Mouse (Mus musculus) left cerebral cortex, postnatal 25 days (tissue): ENCODE data around the gene Jpt1. TPM values are rescaled to one million over a fixed set of nuclear protein-coding genes. Genes with fewer than 3 reads are reported as not detected.
"Not testable (repeated sequence)": the region's sequence is repeated elsewhere in the genome, so short reads cannot be mapped to it uniquely, and the experiment has no call there.

Source experiments
- DNase-seq, 2 experiments: peaks; one replicate each; pipeline ENCODE4 v3.0.0; 2022; ENCODE audit warnings: low spot score in 2 of 2, mixed read lengths in 1 of 2
- intact Hi-C: fragments of 180-260 bp; cut with DNase I; formaldehyde crosslinking; loops from one replicate; pipeline ENCODE4 v1.15.1; 2025
- total RNA-seq, 2 experiments: library from RNA; stranded (reverse); gene quantifications; 2 replicates each; pipeline ENCODE4 v1.2.3; 2021

Gene Jpt1
- total RNA-seq, 2 experiments from 2014 or later, result 165 to 168 TPM

DNA sequence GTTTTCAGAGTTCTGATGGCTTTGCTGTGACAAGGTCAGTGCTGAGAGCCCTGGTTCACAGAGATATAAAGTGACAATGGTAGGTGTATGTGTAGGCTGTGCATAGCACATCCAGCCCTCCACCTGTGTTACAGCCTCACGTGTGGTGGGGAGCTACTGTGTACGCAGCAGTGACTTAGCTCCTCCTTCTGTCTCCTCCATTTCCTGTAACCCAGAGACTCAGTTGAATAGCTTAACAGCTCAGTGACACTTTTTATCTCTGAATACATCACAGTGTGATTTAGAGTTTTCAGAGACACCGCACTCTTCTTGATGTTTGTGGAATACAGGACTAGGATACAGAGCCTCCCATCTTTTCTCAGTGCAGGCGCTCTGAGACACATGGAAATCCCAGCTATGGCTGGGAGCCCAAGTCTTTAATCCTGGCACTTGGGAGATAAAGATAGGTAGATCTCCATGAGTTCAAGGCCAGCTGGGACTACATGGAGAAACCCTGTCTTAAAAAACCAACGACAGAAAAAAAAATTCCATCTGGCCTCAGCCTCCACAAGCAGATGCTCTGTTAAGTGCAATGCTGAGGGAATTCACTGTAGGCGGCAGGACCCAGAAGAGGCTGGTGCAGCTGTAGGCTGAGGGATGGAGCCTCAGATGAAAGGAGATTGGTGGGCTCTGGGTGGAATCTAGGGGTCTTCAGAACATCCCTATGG, 32.5 kb downstream of the Jpt1 start:
- peak; percentile 67 to 95 for DNase-seq
- intact Hi-C loops, result no loop called here

DNA sequence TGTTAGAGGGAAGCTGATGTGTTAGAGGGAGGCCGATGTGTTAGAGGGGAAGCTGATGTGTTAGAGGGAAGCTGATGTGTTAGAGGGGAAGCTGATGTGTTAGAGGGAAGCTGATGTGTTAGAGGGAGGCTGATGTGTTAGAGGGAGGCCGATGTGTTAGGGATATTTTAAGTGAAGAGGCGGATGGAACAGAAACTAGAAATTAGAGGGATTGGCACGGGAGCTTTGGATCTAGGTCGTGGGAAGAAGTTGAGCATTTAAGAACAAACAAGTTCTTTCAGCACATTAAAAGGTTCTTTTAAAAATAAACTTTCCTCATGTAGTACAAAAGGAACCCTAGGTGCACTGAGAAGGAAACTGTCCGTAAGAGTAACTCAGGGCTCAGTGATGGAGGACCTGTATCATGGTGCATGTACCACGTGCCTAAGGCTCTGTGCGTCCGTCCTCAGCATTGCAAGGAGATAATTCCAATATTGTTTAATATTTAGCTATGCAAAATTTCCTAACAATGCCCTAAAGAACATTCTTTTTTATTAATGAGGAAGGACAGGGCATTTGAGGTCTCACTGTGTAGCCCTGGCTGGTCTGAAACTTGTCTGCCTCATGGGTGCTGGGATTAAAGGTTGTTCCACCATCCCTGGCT, 35.8 kb downstream of the Jpt1 start:
- peak in 1 of 2 experiments; percentile 59 for DNase-seq
- intact Hi-C loops, result no loop called here

DNA sequence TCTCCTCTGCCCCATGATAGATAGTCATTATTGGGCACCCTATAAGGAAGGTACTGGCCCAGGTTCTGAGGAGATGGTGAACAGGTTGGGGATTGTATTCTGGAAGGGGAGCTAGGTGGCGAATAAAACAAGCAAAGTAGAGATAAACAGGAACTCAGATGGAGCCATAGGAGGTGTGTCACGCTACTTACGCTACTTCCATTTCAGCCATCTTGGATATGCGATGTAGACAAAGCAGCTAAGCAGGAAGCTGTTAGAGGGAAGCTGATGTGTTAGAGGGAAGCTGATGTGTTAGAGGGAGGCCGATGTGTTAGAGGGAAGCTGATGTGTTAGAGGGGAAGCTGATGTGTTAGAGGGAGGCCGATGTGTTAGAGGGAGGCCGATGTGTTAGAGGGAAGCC, 36.8 kb downstream of the Jpt1 start:
- DNase-seq, intact Hi-C loops: not testable (repeated sequence)

DNA sequence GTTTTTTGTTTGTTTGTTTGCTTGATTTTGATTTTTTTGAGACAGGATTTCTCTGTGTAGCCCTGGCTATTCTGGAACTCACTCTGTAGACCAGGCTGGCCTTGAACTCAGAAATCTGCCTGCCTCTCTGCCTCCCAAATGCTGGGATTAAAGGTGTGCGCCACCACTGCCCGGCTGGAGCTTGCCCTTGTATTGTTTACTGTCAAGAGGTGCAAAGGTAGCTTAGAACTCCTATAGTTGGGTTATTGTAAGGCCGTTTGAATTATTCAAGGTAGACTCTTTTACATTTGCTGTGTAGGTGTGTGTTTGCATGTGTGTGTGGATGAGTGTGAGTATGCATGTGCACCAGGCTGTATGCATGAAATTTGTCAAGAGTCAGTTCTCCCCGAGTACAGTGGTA, 37.6 kb downstream of the Jpt1 start:
- intact Hi-C loops, DNase-seq: not testable (repeated sequence)

DNA sequence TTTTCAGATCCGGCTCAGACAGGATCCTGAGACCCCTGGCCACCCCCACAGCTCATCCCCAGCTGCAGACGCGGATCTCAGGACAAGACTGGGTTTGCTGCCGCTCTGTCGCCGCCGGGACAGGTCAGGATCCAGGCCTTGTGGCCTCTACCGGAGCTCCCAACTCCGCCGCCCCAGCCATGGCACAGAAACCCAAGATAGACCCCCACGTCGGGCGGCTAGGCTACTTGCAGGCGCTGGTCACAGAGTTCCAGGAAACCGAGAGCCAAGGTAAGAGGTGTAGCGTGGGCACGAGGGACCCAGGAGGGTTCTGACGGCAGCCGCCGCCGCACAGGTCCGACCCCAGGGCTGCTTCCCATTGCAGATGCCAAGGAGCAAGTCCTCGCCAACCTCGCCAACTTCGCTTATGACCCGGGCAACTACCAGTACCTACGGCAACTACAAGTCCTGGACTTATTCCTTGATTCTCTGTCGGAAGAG, 38.4 kb downstream of the Jpt1 start:
- intact Hi-C loops, result loop anchor here (1.0 kb wide), 1 partner anchor 117 kb away; no protein-coding TSS in a partner anchor
- no peak for DNase-seq

DNA sequence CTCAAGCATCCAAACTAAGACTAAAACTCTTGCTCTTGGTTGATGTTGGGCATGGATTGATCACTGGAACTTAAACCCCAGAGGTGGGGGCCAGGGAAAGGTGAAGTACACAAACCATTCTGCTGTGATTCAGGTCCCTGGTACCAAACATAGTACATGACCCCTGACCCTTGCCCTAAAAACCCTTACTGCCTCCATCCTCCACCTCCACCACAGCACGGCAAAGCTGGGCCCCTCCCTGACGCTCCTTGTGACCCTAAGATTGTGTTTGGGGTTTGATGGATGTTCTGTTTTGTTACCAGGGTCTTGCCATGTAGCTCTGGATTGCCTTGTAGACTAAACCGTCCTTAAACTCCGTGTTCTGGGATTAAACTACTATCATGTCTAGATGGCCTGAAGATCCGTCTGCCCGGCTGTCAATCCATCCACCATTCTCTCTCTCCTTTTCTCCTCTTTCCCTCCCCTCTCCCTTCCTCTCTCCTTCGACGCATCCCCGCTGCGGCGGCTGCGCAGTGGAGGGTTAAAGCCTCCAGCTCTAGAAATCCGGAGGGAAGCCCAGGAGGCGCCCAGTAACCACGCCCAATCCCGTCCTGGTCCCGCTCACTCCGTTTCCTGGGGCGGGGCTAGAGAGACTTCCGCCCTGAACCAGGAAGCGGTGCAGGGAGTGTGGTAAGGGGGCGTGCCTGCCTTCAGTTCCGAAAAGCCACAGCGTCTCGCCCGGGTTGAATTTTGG, 39.0 kb downstream of the Jpt1 start, which contains the start of gene Armc7:
Gene Armc7 (plus strand): TSS at position 643 of the 733 bp plus-strand sequence.
- DNase-seq, result peak; percentile 92 to 97
- intact Hi-C loops, result loop anchor here (1.0 kb wide), 1 partner anchor 117 kb away; no protein-coding TSS in a partner anchor

DNA sequence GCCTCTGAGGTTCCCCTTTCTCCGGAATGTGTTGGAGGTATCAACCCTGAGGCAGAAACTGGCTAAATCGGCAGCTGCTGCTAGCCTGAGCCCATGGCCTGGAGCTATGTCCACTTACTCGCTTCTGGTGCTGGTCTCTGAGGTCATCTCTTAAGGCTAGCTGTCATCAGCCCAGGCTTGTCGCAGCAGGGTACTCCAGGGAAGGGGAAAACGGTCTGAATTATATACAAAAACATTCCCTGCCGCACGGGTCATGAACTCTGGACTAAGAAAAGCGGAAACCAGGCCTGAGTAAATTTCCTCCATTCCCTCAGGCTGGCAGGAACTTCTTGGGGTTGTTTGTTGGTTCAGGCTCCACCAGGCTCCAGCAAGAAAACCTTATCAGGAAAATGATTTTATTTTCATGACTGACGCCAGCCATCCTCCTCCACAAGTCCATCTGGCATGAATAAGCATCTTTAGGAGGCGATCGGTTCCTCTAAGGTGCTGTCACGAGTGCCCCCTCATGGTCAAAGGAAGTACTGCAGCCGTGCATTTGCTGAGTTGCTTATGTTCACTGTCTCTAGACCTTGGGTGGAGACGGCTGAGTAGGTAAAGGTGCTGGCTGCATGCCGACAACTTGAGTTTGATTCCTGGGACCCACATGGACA, 40.4 kb downstream of the Jpt1 start:
- DNase-seq, result peak; percentile 98 to 99
- intact Hi-C loops, result loop anchor here (1.0 kb wide), 1 partner anchor 45 kb away; no protein-coding TSS in a partner anchor

DNA sequence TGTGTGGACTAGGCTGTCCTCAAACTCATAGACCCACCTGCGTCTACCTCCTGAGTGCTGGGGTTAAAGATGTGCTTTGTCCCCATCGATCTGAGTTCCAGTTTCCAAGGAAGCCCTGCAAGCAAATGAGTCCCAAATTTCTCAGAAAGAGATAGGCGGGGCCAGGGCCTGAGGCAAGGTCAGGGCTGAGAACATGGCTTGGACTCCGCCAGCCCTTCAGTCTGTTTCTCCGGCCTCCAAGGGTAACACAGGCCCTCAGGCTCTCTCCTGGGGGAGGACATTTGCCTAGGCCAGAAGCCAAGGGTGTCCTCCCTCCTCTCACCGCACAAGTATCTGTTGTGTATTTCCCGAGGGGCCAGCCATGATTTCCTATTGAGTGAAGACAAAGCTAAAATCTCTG, 42.0 kb downstream of the Jpt1 start:
- no peak for DNase-seq

DNA sequence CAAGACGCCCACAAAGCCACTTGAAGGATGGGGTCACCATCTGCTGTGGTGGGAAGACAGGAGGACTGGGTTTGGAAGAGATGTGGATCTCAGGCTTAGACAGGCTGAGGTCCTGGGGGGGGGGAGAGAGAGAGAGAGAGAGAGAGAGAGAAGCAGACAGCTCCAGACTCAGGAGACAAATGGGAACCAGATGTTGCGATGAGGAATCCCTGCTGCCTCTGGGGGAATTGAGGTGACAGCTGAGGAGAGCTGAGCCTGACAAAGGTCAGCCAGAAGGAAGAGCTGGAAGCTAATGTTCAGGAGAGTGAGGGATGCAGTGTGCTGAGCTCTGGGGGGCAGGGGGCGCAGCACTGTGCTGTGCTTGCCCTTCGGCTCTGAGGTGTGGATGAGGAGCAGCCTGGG, 47.0 kb downstream of the Jpt1 start:
- no peak for DNase-seq
- intact Hi-C loops, result no loop called here

More for the DNA sequence above, 42.0 kb downstream of the Jpt1 start:
- intact Hi-C loops, result no loop called here

DNA sequence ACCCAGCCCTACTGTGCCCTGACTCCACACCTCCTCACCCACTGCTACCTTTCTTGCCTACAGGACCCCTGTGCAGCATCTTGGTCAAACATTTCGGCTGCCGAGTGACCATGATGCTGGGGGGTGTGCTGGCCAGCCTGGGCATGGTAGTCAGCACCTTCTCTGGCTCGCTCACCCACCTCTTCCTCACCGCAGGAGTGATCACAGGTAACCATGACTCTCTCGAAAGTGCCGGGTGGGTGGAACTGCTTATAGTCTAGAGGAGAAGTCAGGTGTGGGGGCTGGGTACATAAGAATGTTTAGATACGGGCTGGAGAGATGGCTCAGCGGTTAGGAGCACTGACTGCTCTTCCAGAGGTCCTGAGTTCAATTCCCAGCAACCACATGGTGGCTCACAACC, 49.3 kb downstream of the Jpt1 start:
- intact Hi-C loops, result no loop called here
- DNase-seq, result no peak

DNA sequence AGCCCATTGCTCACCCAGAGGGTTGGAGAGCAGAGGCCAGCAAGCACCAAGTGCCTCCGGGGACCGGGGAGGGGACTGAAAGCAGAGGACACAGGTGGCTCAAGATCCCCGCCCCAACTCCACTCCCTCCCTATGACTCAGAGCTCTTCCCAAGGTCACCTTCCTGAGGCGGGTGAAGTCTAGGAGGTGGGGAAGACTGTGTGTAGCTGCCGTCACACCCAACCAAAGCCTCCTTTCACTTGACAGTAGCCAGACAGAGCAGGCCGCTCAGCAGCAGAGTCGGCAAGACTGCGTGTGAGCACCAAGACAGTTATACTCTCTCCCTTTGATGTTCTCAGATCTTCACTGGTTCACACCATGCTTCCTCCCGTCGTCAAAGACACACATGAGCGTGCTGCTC, 50.8 kb downstream of the Jpt1 start:
- DNase-seq, result no peak
- intact Hi-C loops, result no loop called here

DNA sequence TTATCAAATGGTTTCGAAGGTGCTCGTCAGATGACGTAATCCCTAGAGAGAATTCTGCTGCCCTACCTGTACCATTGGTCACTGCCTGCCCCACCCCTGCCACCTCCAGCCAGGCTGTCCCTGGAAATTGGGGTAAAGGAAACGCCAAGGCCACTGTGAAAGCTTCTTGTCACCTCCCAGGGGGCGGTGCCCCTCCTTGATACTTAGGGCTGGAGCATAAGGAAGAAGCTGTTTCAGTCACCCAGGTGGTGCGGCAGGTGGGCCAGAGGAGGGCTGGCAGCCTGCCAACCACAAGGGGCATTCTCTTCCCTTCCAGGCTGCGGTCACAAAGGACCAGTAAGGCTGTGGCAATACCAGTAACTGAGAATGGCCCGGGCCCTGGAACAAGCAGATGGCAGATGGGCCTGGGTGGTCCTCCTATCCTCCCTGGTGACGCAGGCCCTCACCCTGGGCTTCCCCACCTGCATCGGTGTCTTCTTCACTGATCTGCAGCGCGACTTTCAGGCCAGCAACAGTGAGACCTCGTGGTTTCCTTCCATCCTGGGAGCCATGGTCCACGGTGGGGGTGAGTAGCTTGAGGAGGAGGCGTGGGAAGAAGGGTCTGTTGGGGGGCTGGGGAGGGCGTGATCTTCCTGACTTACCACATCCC, 51.8 kb downstream of the Jpt1 start, which contains the start of gene Slc16a5:
Gene Slc16a5 (plus strand): TSS at position 232 of the 649 bp plus-strand sequence.
- intact Hi-C loops, result no loop called here
- no peak for DNase-seq

DNA sequence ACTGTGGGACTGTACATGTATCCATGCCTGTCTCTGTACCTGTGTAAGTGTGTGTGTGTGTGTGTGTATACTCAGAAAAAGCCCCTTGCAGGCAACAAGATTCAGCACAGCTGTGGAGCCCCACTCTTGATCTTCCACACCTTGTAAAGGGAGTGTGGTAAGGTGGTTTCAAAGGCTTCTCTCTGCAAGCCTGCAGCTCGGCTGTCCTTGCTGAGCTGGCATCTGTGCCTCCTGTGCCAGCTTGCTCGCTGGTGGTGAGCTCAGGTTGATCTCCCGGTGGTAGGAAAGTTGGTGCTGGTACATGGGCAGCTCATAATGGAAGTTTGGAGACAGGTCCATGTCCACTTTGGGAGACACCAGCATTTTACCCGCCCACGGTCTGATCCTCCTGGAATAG, 52.3 kb downstream of the Jpt1 start:
- intact Hi-C loops, result no loop called here
- DNase-seq, result no peak

DNA sequence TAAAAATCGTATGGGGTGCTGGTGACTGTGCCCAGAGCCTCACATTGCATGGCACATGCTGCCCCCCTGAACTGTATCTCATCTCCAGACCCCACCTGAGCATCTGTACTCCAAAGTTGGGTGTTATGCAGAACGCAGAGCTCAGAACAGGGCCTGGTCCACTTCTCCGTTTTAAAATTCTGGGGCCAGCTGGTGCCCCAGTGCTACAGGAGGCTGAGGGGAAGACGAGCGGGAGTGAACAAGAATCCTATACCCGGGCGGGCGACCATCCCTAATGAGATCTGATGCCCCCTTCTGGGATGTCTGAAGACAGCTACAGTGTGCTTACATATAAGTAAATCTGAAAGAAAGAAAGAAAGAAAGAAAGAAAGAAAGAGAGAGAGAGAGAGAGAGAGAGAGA, 53.2 kb downstream of the Jpt1 start:
- DNase-seq, result no peak
- intact Hi-C loops, result no loop called here

DNA sequence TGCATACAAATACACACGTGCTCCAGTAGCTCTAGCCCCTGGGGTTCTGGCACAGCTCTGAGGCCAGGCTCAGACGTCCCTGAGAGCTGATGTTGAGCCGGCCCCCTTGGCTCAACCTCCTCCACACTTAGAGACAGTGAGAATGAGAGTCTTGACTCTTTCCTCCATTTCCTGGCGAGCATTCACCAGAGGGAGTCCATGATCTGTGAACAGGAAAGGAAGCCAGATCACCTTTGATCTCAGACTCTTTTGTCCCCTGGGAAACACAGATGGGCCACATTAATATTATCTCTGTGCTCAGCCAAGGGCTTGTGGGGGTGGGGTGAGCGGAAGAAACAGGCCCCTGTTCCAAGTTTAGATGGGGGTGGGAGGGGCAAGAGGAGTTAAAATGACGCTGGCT, 56.8 kb downstream of the Jpt1 start:
- DNase-seq, result no peak
- intact Hi-C loops, result no loop called here

DNA sequence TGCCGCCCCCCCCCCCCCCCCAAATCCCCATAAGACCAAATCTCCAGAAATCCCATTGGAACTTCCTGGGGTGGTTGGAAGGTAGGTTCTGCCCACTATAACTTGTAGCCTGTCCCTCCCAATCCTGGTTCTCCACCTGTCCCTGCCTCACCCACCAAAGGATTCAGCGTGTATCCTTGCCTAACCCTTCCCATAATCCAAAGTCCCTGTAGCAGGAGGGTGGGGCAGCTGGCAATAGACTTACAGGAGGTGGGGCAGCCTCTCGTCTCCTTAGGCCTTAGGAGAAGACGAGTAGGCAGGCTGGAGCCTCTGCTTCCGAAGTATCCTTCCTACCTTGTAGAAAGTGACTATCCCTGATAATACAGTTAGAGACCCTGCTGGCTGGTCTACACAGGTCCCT, 58.0 kb downstream of the Jpt1 start:
- no peak for DNase-seq
- intact Hi-C loops, result no loop called here

DNA sequence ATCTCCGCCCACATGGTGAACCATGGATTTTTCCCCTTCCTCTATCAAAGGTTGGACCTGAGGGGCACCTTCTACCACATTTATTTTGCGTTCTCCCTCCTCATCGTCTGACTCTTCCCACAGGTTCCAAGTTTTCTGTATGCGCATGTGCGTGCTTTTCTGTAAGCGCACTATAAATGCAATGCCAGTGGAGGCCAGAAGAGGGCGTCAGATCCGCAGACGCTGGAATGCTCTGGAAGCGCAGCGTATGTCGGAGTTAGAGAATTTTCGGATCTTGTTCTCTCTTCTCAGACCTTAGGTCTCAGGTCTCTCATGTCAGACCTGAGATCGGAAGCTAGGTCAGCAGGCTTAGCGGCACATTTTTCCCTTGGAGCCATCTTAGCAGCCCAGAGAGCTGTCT, 58.6 kb downstream of the Jpt1 start:
- intact Hi-C loops, result no loop called here
- no peak for DNase-seq

DNA sequence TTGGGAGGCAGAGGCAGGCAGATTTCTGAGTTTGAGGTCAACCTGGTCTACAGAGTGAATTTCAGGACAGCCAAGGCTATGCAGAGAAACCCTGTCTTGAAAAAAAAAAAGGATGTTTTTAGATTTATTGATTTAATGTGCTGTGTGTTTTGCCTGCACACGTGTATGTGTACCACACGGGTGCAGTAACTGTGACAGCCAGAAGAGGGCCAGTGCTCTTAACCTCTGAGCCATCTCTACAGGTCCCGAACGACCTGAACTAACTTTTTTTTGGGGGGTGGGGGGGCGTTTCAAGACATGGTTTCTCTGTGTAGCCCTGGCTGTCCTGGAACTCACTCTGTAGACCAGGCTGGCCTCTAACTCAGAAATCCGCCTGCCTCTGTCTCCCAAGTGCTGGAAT, 59.4 kb downstream of the Jpt1 start:
- DNase-seq, intact Hi-C loops: not testable (repeated sequence)

DNA sequence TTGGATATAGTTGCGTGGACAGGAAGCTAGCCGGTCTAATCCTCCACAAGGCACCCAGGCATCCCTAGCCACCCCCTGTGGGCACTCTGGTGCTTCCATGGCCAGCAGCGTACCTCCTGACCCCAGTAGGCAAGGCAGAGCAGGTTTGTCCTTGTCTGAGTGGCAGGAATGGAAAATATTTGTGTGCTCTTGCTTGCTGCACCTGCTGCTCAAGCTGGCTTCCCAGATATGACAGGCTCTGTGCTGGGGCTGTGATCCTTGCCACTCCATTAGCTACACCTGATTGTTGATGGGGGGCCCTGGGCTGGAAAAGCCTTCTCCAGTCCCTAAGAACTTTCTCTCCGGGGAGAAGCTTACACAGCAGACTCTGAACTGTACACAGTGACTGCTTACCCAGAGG, 60.9 kb downstream of the Jpt1 start:
- no peak for DNase-seq
- intact Hi-C loops, result no loop called here
